ENCODE assay signal across 7 mouse cellular contexts in the genomic region with DNA sequence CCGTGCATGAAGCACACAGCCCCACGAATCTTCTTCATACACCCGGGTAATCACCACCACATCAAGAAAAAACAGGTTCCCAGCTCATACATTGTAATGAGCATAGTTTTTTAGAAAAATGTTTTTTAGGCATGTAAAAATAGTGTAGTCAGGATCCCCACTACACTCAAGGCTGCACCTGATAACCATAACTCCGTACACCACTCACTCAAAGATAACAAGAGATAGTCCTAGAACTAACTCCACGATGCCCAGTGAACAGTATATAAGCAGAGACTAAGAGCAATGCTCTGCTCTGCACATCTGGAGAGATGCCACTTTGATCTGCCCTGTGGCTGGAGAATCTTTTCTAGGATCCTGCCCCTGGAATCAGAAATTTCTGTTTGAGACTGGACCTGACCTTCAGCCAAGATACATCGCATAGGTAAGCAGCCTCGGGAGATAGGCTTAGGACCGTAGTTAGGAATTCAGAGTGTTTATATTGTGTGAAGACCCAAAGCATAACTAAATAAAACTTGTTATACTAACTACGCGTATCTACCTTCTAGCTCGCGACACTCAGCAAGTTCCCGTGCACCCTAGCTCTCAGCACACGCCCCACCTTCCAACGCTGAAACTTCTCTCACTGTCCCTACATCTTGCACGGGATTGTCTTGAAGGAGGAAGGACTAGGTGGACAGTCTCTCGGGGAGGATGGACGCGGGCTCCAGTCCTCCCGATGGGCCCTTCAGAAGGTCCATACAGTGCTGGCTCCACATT. TPM values are rescaled to one million over a fixed set of nuclear protein-coding genes. Genes with fewer than 3 reads are reported as not detected.
DNase-seq lines count a peak whose midpoint lies in the region; ATAC-seq lines count a peak whose summit lies in the region.

No protein-coding gene starts in this region.

- peak overlapping the region; percentile 74 for H3K27ac ChIP-seq in embryonic facial prominence, embryonic 15.5 days (replicated peaks)
- H3K27ac ChIP-seq in hindbrain, embryonic 16.5 days (ENCODE audit: low read depth, low read length), result peak overlapping the region; percentile 75; the same call in 1 of the 2 replicates
- peak overlapping the region; percentile 71 for H3K27ac ChIP-seq in midbrain, embryonic 13.5 days

- peak; percentile 6; the same call in 1 of the 2 replicates for ATAC-seq in embryonic facial prominence, embryonic 15.5 days (ENCODE audit: insufficient number of reproducible peaks, low FRiP score, low TSS enrichment, low read depth)
- no peak for ATAC-seq in hindbrain, embryonic 16.5 days
- ATAC-seq in midbrain, embryonic 13.5 days, result no peak

- H3K36me3 ChIP-seq in embryonic facial prominence, embryonic 15.5 days, result no peaks in the 10 kb centered on the region
- H3K36me3 ChIP-seq in hindbrain, embryonic 16.5 days (ENCODE audit: control insufficient read depth, insufficient read depth, low read length), result no peaks in the 10 kb centered on the region
- H3K36me3 ChIP-seq in midbrain, embryonic 13.5 days, result no peaks in the 10 kb centered on the region

- WGBS in embryonic facial prominence, embryonic 15.5 days, result 11% methylated on average over 20 of the region's 20 CpGs
- 19% methylated on average over 20 of the region's 20 CpGs for WGBS in hindbrain, embryonic 16.5 days
- 18% methylated on average over 20 of the region's 20 CpGs for WGBS in midbrain, embryonic 13.5 days

- DNase-seq in spleen, adult 12 weeks (ENCODE audit: low spot score), result peak; percentile 19
- no peak for DNase-seq in spleen, postnatal 4 days (ENCODE audit: low spot score in 2 of 2)
- DNase-seq in retina, postnatal 1 day, result no peak
- no peak for DNase-seq in gastrocnemius, postnatal 4 days (ENCODE audit: low spot score in 2 of 2)

- peak overlapping the region; percentile 89 for H3K4me2 ChIP-seq in embryonic facial prominence, embryonic 15.5 days (replicated peaks)
- peak overlapping the region; percentile 84 for H3K4me2 ChIP-seq in hindbrain, embryonic 16.5 days (ENCODE audit: low read length)
- peak overlapping the region; percentile 93 for H3K4me2 ChIP-seq in midbrain, embryonic 13.5 days (replicated peaks)

- H3K4me3 ChIP-seq in embryonic facial prominence, embryonic 15.5 days (replicated peaks), result peak overlapping the region; percentile 92
- peak overlapping the region; percentile 73 for H3K4me3 ChIP-seq in hindbrain, embryonic 16.5 days (ENCODE audit: low read length)
- H3K4me3 ChIP-seq in midbrain, embryonic 13.5 days (replicated peaks), result peak overlapping the region; percentile 96

- 0 out of 2 replicates have a peak, but pooled peaks cover 16% of the 10 kb centered on the region for H3K4me1 ChIP-seq in embryonic facial prominence, embryonic 15.5 days
- H3K4me1 ChIP-seq in hindbrain, embryonic 16.5 days (ENCODE audit: control insufficient read depth, insufficient read depth, low read depth, low read length), result peaks cover 17% of the 10 kb centered on the region
- peaks cover 24% of the 10 kb centered on the region for H3K4me1 ChIP-seq in midbrain, embryonic 13.5 days (replicated peaks)

- peak overlapping the region; percentile 54 for H3K9ac ChIP-seq in embryonic facial prominence, embryonic 15.5 days
- peak overlapping the region; percentile 74 for H3K9ac ChIP-seq in hindbrain, embryonic 16.5 days (ENCODE audit: low read depth, low read length)
- H3K9ac ChIP-seq in midbrain, embryonic 13.5 days (replicated peaks), result peak overlapping the region; percentile 74

- H3K27me3 ChIP-seq in embryonic facial prominence, embryonic 15.5 days, result no peaks in the 10 kb centered on the region
- no peaks in the 10 kb centered on the region for H3K27me3 ChIP-seq in hindbrain, embryonic 16.5 days (replicated peaks; ENCODE audit: control insufficient read depth, insufficient read depth, low read length)
- H3K27me3 ChIP-seq in midbrain, embryonic 13.5 days, result peaks cover 6% of the 10 kb centered on the region; the same call in 1 of the 2 replicates

- no peaks in the 10 kb centered on the region for H3K9me3 ChIP-seq in embryonic facial prominence, embryonic 15.5 days (replicated peaks)
- H3K9me3 ChIP-seq in hindbrain, embryonic 16.5 days (ENCODE audit: control insufficient read depth, low read length), result no peaks in the 10 kb centered on the region
- H3K9me3 ChIP-seq in midbrain, embryonic 13.5 days, result no peaks in the 10 kb centered on the region

RNA-seq across cellular contexts. Expression of a gene that starts 0.9 kb away (rescaled TPM):
- 68.5 and 72.2 TPM in 2 replicates for polyA plus RNA-seq in embryonic facial prominence, embryonic 15.5 days (2015; fragmentation: Nextera tagmentation; extraction: Ambion mirVana)
- polyA plus RNA-seq in hindbrain, embryonic 16.5 days (2015; fragmentation: Nextera tagmentation; extraction: Ambion mirVana), result 59.5 and 63.3 TPM in 2 replicates
- polyA plus RNA-seq in midbrain, embryonic 13.5 days (2015; fragmentation: Nextera tagmentation; extraction: Ambion mirVana), result 70.3 and 74.5 TPM in 2 replicates
- total RNA-seq in gastrocnemius, postnatal 4 days (2021), result 10 to 100 TPM; 42.2 to 47.1 TPM
